Mouse (Mus musculus): ENCODE measurements around the gene Tns1.

Tns1 gene

GRCm38 (mm10) chr1:73954614-73955013 is 169.6 kb downstream of the Tns1 start:
- no peak for DNase-seq (ENCODE audit: low spot score)

DNA sequence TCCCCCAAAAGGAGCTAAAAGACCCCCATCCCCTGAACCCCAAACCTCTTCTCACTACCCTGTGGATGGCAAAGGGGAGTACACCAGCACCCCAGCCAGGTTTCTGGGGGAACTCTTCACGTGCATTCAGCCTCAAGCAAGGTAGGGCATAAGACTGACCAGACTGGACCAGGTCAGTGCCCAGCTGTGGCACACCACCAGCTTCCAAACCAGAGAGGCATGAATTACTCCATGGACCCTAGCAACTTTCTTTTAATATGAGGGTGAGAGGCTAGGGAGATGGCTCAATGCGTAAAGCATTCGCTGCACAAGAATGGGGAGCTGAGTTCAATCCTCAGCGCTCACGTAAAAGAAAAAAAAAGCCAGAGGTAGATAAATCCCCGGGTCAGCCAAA is 170.2 kb downstream of the Tns1 start:
- DNase-seq (ENCODE audit: low spot score), result no peak

DNA sequence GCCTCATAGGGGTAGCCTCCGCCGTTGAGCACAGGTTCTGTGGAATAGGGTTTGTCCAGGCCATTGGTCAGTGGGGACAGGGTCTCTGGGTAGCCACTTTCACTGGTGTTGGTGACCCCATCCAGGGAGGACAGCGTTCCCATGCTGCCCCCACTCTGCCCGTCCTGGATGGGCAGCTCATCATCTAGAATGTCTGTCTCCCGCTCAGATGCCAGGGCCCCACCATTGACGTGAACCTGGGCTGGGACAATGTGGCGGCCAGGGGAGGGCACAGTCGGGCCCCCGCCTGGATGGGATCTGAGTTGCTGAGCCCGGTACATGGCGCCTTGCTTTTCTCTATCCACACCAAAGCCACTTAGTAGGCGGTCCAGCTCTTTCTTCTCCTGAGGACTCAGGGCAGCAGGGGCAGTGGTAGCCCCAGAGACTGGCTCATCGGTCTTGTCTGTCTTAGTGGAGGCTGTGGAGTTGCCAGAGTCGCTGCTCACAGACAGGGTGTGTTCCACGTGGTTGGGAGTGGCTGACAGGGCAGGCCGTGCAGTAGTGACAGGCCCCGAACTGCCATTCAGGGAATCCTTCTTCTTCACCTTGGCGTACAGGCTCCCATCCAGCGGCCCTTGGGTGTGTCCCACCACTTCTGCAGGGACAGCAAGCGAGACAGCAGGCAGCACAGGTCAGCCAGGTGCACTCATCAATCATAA is 170.8 kb downstream of the Tns1 start:
- no peak for DNase-seq (ENCODE audit: low spot score)

DNA sequence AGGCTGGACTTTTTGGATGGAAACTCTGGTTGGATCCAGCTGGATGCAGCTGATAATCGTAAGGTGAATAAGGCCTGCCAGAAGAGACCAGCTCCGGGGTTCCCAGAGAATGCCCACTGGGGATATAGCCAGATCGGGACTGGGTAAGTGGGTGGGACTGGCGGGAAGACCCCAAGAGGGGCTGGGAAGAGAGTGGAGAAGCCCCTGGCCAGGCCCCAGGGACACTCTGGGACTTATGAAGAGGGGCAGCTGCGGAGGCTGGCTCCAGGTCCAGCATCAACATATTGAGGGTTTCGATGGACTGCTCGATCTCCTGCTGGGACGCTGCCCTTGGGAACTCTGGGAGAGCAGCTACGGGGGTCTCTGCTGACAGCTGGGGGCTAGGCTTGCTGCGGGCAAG is 171.7 kb downstream of the Tns1 start:
- DNase-seq (ENCODE audit: low spot score), result no peak

- no peak for DNase-seq (ENCODE audit: low spot score)
Measured at GRCm38 (mm10) chr1:73951178-73951577, 173.1 kb downstream of the Tns1 start.

GRCm38 (mm10) chr1:73948757-73949156 is 175.5 kb downstream of the Tns1 start:
- no peak for DNase-seq (ENCODE audit: low spot score)

DNA sequence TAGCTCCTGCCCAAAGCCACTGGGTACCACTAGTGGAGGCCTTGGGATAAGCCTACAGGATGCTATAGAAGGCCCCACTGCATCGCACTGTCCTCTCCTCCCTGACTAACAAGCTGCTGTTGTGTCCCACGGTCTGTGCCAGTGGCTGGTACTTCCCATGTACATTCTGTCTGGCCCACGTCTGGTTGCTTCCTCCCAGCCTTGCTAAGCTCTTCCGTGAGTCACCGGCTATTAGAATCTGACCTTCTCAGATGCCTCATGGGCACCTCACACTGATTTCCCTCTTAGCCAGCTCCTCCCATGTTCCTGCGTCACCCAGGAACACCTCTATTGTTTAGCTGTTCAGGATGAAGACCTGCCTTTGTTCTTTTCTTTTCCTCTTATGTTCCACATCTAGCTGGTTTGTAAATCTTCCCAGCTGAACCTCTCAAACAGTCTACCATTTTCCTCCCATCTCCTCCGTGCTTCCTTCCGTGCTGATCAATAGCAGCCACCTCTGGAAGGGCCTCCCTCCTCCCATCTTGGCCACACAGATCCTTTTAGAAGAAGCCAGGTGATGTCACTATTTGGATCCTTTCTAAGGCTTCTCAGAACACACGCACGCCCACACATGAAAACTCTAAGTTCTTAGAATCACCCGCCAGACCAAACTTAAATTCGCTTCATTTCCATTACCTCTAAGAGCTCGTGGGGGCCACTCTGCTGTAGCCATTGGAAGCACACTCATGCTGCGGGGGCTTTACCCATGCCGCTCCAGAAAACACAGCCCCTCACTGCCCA is 176.5 kb downstream of the Tns1 start:
- DNase-seq (ENCODE audit: low spot score), result no peak

DNA sequence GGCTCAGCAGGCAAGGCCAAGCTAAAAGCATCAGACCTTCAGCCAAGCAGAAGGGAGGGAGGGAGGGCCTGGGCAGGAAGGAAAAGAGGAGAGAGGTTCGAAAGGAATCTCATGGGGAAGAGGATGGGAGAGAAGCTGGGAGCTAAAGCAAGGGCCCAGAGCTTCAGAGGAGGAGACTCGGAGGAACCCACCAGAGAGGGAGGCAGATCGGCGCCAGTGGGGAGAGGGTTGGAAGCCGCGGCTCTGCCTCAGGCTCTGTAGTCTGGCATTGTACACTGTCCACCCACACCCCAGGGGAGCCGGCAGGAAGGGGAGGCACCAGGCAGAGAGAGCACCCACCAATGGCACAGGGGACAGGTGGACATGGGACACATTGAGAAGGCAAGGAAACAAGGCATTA is 177.5 kb downstream of the Tns1 start:
- no peak for DNase-seq (ENCODE audit: low spot score)

DNA sequence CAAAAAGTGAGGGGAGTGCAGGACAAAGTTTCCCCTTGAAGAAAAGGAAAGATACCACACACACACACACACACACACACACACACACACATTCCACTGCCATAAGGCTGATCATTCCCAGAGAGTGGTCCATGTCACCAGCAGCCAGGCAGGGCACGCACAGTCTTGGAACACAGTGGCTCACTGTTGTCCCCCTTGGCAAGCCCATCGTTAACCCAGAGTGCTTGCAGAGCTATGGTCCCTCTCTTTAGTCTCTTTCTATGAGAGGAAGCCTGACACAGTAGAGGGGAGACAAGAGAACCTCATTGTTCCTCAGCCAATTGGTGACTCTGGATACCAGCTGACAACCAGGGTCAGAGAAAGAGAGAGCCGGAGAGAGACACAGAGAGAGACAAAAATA is 179.9 kb downstream of the Tns1 start:
- no peak for DNase-seq (ENCODE audit: low spot score)

GRCm38 (mm10) chr1:73943667-73944289 is 180.5 kb downstream of the Tns1 start:
- DNase-seq (ENCODE audit: low spot score), result no peak

DNA sequence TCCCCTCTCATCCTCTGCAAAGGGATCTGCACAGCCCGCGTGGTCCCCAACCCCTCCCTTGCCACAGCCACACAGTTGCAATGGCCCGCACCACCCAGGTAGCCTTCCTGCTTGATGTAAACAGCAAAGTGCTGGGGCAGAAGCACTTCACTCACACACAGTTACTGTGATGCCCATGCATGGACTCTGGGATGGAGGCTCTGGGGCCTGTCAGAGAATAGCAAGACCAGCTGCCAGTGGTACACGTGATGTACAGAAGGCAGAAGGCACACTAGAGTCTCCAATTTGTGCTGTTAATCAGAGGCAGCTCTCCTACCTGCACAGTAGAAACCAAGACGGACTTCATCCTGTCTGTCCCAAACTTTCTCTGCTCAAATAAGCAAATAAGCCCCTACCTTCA is 181.0 kb downstream of the Tns1 start:
- DNase-seq (ENCODE audit: low spot score), result no peak

GRCm38 (mm10) chr1:73942243-73942642 is 182.0 kb downstream of the Tns1 start:
- no peak for DNase-seq (ENCODE audit: low spot score)

DNA sequence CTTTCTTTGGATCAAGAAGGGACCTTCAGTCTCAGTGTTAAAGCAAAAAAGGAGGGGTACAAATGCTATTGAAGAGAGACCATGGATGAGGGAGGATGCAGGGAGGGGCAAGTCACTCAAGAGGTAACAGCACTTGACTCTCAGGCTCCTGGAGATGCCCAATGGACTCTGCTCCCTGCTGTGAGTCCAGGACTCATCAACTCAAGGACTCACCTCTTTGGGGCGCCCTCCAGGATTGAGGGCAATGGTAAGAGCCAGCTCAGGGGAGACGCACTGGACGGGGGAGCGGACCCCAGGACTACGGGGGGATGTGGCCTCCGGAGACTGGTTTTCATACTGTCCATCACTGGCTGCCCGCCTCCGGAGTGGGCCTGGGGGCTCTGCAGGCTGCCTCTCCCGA is 182.6 kb downstream of the Tns1 start:
- DNase-seq (ENCODE audit: low spot score), result no peak

- DNase-seq (ENCODE audit: low spot score), result no peak
Measured at GRCm38 (mm10) chr1:73940491-73941204, 183.6 kb downstream of the Tns1 start.

GRCm38 (mm10) chr1:73938597-73938996 is 185.7 kb downstream of the Tns1 start:
- DNase-seq (ENCODE audit: low spot score), result no peak

DNA sequence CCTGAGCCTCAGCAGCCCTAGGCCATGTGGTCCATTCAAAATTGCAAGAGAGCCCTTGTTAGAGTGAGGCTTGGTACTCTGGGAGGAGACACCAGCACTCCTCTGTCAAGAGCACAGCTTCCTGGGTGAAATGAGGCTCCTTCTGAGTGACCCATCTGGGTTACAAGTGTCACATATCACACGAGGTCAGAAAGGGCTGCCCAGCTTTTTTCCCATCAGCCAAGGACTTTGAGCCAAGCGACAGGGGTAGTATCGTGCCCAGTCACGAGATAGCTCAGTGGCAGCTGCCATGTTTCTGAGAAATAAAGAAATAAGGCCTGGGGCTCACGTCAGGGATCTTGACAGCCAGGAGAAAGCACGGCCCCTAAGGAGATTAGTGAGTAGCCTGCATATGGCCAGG is 186.4 kb downstream of the Tns1 start:
- no peak for DNase-seq (ENCODE audit: low spot score)

DNA sequence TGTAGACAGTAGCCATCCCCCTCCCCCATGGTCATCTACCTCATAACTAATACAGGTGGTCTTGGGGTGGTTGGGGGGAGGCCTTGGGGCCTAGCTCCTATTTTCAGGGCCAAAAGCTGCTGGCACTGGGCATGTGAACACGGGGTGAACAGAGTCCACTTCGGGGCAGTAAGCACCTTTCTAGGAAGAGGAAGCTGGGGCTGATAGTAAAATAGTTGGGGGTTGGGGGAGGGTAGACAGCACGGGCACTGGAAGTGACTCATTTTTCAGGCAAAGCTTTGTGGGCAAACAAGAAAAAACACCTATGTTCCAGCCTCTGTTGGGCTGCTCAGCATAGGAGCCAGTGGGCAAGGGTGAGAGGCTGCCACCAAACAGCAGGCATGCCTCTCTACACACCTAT is 187.7 kb downstream of the Tns1 start:
- DNase-seq (ENCODE audit: low spot score), result no peak

GRCm38 (mm10) chr1:73935442-73936080 is 188.7 kb downstream of the Tns1 start:
- no peak for DNase-seq (ENCODE audit: low spot score)

GRCm38 (mm10) chr1:73933146-73933490 is 191.1 kb downstream of the Tns1 start:
- DNase-seq (ENCODE audit: low spot score), result no peak

DNA sequence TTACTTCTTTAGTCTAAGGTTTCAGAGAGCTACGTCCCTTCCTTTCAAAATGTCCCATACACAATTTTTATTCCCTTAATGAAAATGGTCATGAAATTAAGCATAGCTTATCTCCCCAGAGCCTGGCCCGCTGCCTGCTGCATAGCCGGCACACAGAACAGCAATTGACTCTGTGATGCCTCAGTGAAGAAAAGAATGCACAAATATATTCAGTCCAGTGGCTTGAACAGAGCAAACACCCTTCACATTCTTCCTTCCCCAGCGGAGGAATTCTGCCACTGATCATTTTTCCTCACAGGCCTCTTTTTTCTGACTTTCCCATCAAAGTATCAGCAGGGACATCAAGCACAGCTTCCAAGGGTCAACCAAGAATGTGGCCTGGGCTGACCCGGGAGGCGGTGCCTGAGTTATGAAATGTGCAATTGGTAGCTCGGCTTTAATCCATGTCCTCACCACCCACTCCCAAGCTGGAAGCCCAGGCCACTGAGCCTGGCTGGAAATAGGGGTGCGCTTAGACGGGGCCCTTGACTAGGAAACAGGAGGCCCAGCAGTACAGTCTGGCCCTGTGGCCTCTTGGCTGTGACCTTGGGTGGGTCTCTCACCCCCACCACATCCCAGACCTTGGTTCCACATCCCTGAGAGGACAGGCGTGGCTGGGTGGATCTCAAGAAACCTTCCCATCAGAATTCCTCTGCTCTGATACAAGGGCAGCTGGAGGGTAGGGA is 191.7 kb downstream of the Tns1 start:
- DNase-seq (ENCODE audit: low spot score), result no peak

DNA sequence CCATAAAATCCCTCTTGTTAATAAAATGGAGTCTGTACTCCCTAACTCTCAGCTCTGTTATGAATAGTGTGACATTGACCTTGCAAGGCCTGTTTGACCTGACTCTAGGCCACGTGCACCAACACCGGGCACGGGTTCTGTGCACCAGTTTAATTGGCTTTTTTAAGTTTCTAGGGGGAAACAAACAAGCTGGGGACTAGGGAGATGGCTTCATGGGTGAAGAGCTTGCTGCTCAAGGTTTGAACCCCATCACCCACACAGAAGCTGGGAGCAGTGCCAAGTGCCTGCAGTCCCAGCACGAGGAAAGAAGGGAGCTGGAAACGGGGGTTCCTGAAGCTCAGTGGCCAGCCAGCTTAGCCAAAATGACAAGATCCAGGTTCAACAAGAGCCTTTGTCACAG is 192.4 kb downstream of the Tns1 start:
- no peak for DNase-seq (ENCODE audit: low spot score)

Measured in retina, embryonic 14.5 days (tissue).